Mouse (Mus musculus) lung, postnatal 14 days (tissue): ENCODE results near the gene Mindy2.

Experiments used
- DNase-seq: peaks from one replicate; pipeline ENCODE4 v3.0.0; 2021

The Mindy2 gene

DNA sequence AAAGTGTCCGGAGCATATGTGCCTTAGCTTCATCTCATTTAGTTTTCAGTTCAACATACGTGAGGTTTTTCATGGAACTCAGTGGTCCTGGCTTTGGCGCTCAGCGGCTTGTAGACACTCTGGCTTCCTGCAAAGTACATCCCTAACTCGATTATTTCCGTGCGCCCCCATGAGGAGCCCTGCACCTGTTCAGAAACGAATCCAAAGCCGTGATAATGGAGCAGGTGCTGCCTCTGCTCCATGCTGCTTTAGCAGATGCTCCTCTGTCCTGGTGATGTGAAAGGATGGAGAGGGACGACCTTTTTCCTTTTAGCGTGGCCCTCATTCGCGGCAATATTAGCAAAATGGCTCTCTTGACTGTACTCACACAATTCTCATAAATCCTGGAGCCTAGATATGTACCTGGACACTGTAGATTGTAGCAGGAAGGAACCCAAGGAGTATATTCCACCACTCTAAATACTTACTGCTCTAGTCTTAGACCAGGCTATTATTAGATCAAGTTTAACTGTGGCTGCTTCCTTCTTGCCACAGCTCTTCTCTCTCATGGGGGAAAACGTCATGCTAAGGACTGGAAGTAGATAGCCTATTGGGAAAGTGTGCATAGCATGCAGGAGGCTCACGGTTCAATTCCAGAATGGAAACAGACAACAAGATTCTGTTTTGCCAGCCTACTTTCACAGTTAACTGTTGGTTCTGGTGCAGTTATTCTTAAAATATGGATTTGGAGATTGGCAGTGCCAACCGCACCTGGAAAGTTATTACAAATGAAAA is 8.6 kb upstream of the Mindy2 start:
- no peak for DNase-seq

DNA sequence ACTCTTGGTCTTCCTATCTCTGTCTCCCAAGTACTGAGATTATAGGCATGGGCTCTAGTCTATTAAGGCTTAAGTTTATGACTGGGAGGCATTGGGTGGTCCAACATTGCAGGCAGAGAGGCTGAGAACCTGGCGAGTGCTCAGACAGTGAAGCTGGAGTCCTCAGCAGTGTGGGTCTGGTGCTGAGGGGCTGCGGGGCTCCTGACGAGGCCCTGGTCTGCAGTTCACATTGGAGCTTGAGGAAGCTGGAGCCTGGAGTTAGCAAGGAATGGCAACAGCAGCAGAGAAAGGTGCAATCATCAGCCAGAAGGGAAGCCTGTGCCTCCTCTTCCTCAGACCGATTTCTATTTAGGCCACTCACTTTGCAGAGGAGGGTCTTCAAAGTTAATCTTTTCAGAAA is 7.9 kb upstream of the Mindy2 start:
- DNase-seq: no peak

DNA sequence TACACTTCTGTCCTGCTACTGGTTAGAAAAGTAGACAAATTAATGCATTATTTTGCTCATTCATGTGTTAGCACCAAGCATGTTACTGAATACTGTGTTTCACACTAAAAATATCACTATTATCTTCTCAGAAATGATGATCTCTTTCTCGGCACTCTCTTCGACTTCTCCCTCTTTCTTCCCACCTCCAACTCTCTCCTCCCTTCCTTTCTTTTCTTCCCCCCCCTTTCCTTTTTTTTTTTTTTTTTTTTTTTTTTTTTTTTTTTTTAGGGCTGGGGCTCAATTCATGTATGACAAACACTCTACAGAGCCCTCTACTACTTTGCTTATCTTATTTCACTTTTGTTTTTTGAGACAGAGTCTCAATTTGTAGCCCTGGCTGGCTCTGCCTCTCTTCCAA is 1.3 kb upstream of the Mindy2 start:
- DNase-seq: no peak

DNA sequence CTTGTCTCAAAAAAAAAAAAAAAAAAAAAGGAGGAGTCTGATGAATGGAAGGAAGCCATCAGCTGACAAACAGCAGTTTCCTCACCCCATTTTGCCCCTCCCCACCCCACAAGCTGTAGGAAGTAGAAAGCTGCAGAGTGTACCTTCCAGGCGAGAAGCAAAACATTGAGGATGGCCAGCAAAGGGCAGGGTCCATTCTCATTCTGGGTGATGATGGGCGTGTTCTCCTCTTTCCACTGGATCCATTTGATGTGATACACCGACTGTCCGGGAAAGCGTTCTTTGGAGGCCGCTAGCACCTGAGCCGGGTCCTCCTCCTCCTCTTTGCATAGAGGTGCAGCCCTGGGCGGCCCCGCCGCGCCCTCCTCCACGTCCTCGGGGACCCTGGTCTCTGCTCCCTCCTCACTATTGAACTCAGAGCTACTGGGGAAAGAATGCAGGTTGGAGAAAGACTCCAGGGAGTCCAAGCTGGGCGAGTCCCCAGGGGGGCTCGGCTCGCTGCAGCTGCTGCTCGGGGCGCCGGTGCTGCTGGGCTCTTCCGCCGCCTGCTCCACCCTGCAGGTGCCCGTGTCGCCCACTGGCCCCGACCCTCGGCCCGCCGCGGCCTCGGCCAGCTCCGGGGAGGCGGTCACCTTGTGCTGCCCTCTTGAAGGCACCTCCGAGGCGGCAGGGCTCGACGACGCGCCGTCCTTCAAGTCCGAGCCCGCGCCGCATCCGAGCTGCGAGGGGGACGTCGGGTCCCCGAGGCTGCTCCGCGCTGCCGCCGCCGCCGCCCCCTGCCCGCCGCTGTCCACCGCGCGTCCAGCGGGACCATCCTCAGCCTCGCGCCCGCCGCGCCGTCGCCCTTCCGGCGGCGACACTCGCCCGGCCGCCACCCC is 605 bp downstream of the Mindy2 start, which contains the start of gene Gm10642:
TSS of gene Gm10642 (plus strand) at position 122 of the 878 bp plus-strand sequence.
- DNase-seq: peak; percentile 65

DNA sequence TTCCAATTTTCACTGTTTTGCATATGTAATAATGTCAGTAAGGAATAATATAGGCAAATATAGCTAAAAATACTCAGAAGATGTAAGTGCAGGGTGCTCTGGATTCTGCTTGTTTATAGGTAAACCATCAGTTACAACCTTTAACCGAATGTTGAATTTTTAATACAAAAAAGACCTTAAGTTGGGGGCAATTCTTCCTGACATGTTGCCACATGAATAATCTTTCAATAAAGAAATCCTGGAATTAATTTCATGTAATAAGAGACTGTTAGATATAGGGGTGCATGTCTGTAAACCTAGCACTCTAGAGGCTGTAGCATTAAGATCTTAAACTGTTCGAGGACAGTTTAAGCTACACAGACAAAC is 1.2 kb downstream of the Mindy2 start:
- no peak for DNase-seq

DNA sequence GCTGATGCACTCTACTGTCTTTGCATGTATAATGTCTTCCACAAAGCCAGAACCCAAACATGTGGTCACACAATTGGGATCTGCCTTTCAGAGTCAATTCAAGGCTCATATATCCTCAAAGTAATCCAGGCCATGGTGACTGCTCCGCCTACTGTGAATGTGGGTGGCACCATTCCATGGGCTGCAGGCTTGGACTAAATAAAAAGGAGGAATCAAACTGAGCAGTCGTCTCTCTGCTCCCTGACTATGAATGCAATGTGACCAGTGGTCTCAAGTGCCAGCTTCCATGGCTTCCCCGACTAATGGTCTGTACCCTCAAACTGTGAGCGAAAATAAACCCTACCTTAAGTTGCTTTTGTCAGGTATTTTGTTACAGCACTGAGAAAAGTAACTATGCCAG is 2.5 kb downstream of the Mindy2 start:
- DNase-seq: no peak

DNA sequence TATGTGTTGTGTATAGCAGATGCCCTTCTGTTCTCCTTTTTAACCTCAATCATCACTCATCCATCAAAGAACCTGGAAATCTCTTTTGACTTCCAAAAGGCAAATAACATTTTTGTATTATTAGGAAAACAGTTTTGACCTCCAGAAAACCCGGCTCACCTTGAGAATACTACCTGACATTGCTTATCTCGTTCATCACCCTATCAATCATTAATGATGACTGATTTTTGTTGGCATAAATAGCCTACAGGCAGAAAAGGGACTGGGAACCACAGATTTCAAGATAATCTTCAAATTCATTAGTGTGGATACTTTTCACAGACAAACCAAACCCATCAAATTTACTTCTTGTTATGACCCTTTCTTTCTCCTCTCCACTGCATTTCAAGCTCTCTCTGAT is 3.1 kb downstream of the Mindy2 start:
- DNase-seq: no peak

DNA sequence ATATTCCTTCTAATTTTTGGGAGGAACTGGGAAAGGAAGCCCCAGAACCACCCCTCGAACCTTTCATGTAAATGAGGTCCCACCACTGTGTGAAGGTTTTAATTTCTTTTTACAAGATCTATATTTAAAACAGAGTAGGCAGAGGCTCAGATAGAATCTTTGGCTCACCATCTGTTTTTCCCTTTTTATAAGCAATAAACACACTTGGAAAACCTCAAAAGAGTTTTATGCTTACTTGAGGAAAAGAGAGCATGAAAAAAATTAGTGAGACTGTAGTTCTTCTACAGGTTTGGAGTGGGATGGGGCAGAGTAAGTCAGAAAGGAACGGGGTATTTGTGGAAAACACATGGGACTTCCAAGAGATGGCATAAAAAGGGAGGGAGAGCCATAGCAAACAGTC is 4.8 kb downstream of the Mindy2 start:
- DNase-seq: no peak

DNA sequence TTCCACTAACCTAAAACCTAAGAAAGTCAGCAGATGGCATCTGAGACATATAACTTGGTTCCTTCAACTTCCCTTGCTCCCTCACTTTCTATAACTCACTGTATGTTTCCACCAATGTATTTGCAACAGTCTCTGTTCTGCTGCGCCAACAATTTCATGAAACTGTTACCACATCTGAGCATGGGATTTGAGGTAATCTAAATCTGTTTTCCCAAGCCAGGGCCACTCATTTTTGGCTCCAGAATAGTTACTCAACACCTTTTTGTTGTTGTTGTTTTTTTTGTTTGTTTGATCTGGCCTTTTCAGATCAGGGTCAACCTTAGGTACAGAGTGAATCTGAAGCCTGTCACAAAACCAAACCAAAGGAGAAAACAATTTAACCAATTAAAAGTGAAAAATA is 6.0 kb downstream of the Mindy2 start:
- DNase-seq: no peak

DNA sequence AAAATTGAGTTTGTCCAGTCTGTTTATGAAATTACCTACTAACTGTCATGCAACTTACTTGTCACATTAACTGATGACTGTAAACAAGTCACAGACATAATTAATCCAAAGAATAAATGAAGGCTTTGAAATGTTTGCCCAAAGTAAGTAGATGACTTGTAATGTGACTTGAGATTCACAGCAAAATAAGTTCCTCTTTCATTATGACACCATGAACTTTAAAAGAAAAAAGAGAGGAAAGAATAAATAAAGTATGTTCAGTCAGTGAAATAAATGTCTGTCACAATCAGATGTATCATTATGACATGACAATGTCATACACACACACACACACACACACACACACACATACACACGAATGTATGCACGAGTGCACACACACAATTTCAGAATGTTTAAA is 6.7 kb downstream of the Mindy2 start:
- no peak for DNase-seq

DNA sequence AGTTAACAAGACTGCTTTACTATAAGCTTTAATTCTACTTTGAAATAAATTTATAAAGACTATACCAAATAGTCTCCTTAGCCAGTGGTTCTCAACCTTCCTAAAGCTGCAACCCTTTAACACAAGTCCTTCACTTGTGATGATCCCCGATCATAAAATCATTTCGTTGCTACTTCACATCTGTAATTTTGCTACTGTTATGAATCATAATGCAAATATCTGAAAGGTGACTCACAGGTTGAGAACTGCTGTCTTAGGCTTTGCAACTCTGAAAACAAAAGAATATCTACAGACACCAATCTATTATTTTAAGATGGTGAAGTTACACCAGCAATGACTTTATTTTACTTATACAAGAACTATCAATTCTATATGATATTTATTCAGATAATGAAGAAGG is 20.2 kb downstream of the Mindy2 start:
- DNase-seq: no peak

DNA sequence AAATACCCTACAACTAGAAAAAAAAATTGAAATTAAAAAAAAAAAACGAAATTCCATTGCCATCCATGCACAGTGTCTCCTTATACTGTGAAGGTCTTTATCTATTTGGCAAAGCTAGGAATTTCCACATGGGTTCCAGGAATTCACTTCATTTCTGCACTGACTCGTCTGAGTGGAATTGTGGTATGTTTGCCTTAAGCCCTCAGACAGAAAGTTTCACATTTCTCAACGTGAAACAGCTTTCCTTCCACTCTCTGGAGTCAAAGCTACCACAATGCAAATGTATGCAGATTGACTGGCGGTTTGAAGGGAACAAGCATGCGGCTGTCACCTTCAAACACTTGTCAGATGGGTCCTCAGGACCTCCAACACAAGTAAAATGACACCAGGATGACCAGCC is 25.3 kb downstream of the Mindy2 start:
- DNase-seq: no peak

DNA sequence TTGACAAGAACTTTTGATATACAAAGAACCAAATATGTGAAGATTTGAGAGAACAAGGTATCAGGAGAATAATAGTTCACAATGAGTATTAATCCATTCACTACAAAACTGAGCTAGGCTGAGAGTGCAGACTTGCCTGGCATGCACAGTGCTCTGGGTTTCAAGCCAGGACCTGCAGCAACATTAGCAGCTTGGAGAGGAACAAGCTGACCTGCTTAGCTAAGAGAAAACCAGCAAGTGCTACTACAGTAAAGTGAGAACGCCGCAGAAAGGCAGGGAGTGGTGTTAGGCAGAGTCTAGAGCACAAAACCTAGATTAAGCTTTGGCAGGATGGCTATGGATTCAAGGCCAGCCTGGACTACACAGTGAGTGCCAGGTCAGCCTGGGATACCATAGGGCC is 27.3 kb downstream of the Mindy2 start:
- no peak for DNase-seq

DNA sequence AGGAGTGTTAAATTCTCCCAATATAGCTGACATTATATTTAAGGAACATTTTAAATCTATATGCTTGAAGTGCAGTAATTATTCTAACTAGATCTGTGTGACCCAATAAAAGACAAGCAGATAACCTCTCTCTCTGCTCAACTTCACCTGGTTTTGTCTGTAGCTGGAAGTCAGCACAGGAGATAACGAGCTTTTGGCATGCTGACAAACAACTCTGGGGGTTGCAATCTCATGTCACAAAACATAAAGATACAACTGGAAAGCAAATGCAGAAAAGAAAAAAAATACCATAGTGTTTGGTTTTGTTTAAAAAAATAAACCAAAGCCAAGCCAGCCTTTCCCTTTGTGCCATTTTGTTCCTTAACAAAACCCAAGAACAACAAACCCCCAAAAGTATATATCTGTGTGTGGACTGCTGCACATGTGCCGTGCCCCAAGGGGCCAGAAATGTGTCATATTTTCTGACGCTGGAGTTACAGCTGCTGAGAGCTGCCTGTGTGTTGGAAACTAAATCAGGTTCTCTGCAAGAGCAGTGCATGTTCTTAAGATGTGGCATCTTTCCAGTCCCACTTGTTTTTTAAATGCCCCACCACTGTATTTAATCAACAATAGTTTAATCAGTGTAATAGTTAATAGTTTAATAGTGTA is 45.8 kb downstream of the Mindy2 start:
- DNase-seq: no peak

DNA sequence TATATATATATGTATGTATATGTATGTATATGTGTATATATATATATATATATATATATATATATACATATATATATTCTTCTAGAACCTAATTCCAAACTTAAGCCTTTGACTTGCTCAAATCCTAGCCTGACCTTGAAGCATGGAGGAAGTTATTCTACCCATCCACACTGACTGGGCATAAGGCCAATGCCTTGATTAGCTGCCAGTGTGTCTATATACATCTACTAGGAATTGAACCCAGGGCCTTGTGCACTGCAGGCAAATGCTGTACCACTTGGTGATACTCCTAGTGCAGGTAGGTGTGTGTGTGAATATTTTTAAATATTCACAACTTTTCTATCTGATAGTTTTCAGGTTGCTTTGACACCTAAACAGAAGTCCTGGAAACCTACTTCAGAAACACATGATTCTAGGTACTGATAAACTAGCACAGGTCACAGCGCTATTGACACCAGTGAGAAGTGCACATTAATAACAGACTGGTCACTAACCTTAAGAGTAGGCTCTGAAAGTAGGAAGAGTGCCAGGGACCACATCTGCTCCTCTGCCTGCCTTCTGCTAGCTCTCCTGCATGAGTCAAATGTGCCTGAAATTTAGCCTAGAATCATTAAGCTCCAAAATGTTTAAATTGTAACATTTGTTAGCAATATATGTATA is 54.7 kb downstream of the Mindy2 start:
- DNase-seq: no peak

DNA sequence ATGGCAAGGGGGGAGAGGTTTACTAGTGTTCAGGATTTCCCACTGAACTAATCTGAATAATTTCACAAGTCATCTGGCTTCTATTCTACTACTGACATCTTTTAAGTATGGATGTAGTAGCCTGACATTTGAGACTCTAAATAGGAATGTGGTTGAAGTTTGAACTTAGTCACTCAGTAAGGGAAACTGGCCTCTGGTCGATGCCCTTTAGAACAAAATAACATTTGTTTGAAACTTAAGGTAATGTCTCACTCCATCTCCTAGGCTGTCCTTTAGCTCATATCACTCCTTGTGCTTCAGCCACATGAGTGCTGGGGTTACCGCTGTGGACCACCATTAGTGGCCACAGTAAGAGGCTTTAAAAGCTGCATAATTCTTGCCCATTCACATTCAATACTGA is 58.7 kb downstream of the Mindy2 start:
- no peak for DNase-seq

DNA sequence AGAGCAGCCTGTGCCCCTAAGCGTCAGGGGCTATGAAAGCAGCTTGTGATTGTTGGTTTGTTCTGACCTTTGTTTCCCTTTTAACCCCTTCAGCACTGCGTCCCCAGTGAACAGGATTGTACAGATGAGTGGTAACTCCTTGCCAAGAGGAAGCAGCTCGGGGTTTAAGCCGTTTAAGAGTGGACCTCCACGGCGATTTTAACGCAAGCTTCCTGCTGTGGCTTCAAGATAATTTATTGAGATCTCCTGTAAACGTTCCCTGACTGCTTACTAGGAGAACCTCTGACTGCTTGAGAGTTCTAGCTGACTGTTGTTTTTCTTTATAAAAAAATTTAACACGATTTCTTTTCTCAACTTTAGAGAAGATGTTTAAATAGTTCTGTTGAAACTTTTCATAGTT is 65.5 kb downstream of the Mindy2 start:
- no peak for DNase-seq

DNA sequence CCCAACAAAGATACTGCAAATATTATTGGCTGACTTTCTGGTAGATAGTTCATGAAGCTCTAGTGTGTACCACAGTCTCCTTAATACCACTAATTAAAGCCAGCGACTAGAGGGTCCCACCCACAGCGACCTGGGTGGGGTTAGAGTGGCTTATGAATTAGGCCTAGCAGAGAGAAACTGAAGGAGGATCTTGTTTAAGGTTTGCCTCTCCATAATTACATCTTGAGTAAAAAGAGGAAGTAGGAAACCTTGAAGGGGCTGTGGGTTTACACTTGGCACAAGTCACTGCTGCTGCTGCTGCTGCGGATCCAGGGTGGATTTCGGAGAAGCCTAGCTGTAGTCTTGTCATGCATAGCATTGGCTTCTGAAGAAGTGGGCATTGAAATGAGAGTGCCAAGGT is 66.2 kb downstream of the Mindy2 start:
- no peak for DNase-seq

DNA sequence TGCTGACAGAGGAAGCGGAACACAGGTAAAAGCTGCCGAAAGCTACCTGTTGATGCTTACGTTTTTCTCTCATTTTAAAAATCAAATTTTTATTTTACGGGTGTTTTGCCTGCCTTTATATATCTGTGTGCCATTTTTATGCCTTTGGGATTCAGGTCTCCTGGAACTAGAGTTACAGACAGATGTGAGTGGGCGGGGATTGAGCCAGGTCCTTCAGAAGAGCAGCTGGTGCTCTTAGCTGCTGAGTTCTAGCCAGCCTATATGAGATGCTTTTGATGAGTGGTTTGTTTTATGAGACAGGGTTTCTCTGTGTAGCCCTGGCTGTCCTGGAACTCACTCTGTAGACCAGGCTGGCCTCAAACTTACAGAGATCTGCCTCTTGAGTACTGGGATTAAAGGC is 69.8 kb downstream of the Mindy2 start:
- DNase-seq: no peak

DNA sequence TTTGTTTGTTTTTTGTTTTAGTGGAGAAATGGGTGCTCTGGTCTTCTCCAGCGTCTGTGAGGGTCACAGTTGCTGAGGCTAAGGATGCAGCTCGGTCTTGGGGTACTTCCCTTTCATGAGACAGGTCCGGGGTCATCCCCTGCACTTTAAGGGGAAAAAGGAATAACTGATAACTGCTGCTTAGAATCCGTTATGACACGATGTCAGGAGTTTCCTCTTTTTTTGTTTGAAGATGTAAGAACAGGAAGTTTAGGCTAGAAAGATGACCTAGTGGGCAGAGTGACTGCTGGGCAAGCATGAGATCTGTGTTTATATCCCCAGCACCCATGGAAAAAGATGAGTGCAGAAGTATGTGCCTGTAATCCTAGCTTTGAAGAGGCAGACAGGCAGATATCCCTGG is 71.8 kb downstream of the Mindy2 start:
- no peak for DNase-seq

DNA sequence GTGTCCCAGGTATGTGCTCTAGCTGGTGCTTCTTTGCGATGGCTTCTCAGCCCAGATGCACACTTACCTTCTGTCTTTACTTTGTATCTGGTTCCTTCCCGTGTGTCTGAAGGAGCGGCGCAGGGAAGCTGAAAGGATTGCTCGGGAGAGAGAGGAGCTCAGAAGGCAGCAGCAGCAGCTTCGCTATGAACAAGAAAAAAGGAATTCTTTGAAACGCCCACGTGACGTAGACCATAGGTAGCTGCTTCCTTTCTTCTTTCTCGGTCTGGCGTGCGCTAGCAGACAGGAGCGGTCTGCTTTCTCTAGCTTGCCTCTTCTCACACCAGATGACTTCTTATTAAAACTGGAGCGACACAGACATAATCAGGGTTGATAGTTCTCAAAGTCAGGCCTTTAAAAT is 72.3 kb downstream of the Mindy2 start:
- DNase-seq: no peak

DNA sequence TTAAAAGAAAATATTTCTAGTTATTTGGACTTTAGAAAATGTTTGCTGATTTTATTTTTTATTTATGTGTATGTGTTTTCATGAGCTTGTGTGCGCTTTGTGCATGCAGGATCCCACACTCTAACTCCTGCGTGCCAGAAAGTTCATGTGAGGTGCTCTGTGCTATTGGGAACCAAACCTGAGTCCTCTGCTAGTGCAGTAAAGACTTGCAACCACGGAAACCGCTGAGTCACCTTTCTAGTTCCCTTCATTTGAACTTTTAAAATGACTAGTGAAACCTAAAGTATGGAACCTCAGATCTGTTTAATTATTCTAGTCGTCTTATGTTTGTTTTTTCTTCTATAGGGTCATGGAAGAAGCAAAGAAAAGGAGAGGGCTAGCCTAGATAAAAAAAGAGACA is 76.0 kb downstream of the Mindy2 start:
- no peak for DNase-seq

DNA sequence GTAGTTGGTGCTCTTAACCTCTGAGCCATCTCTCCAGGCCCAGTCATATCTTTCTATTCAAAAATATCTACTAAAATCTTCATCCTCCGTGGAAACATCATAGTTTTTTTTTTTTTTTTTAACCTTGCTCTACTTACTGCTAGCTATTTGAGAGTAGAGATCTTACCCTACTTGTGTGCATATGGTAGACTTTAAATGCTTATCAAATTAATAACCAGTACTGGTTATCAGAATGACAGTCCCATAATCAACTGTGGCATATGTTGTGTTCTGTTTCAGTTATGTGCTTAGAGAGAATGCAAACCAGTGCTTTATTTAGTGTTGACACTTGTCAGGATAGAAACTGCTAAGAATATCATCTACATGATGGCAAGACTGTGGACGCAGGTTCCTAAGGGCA is 78.9 kb downstream of the Mindy2 start:
- DNase-seq: no peak
